Mouse (Mus musculus): ENCODE data around the gene Tfip11. TPM values are rescaled to one million over a fixed set of nuclear protein-coding genes. Genes with fewer than 3 reads are reported as not detected.

The Tfip11 gene
- polyA plus RNA-seq, 1 experiment from 2014 or later, result 16.6 TPM

DNA sequence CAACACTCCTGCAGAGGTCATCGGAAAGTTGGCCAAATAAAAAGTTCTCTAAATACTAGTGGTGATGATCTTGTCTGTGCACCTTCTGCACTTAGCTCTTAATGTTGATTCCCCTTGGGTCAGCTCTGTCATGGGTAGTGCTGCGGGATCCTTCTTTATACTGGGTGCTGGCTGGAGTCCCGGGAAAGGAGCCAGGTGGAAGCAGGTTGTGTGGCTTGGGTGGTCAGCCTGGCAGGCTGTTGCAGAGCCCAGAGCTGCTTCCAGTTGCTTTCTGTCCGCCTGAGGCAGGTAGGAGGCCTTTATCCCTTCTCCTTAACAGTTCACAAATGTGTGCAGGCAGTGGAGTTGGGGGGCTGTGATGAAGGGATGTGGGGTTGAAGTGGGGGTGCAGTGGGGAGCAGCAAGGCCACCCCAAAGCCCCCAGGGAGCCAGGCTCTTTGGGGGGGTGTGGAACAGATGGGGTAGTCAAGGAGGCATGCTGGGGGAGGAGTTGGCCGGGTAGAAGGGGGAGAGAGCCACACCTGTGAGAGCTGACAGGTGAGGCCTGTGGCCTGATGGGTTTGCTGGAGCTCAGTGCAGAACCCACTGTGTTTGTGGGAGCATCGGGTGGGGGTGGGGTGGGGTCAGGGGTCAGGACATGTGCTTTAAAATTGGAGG is 43.9 kb upstream of the Tfip11 start:
- H3K9ac ChIP-seq (replicated peaks; ENCODE audit: low read depth, low read length), result no peak overlapping the region
- ATAC-seq (ENCODE audit: insufficient number of reproducible peaks, insufficient read depth, low FRiP score, low read depth), result no peak

DNA sequence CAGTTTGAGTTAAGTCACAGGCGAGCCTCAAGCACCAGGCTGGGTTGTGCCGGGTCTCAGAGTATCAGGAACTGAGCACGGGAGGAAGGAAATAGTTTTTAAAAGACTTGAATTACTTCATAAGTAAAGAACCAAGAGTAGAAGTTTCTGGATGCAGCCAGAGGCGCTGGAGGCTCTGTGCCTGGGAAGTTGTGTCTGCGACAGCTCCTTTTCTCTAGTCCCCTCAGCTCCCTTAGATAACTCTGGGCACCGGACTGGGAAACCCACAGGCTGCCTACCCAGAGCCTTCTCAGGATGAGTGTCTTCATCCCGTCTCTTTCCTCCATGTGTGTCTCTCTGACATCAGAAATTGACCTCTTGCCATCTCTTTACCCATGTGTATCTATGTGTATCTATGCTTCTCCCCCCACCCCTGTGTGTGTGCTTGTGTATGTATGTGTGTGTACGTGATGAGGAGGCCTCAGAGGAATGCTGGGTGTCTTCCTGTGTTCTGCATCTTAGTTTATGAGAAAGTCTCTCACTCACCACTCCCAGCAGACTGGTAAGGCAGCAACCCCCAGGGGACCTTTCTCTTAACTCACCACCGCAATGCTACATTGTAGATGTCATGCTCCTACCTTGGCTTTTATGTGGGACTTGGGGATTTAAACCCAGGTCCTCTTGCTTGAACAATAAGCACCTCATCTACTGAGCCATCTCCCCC is 43.2 kb upstream of the Tfip11 start:
- no peaks in the 10 kb centered on the region for H3K9me3 ChIP-seq (ENCODE audit: control insufficient read depth, low read depth, low read length)
- no peak overlapping the region for H3K4me2 ChIP-seq (replicated peaks; ENCODE audit: low read depth, low read length)
- H3K27me3 ChIP-seq (ENCODE audit: control insufficient read depth, insufficient read depth, low read length), result no peaks in the 10 kb centered on the region
- H3K4me3 ChIP-seq (ENCODE audit: low read depth, low read length), result no peak overlapping the region
- 65% methylated on average over 9 of the region's 9 CpGs for WGBS
- H3K4me1 ChIP-seq (ENCODE audit: control insufficient read depth, insufficient read depth, low read length), result peaks cover 5% of the 10 kb centered on the region
- peak overlapping the region; percentile 27; the same call in 1 of the 2 replicates for H3K27ac ChIP-seq (ENCODE audit: low read length)
- no peak overlapping the region for H3K9ac ChIP-seq (replicated peaks; ENCODE audit: low read depth, low read length)
- no peak for ATAC-seq (ENCODE audit: insufficient number of reproducible peaks, insufficient read depth, low FRiP score, low read depth)
- no peaks in the 10 kb centered on the region for H3K36me3 ChIP-seq (ENCODE audit: control insufficient read depth, insufficient read depth, low read length)

More for the DNA sequence above, 43.9 kb upstream of the Tfip11 start:
- Histone ChIP-seq H3K4me3 (ENCODE audit: low read depth, low read length) (no peak overlapping the region), H3K27ac (ENCODE audit: low read length) (peak overlapping the region; percentile 27; the same call in 1 of the 2 replicates), H3K9me3 (ENCODE audit: control insufficient read depth, low read depth, low read length) (no peaks in the 10 kb centered on the region), H3K4me1 (ENCODE audit: control insufficient read depth, insufficient read depth, low read length) (peaks cover 11% of the 10 kb centered on the region), H3K36me3 (ENCODE audit: control insufficient read depth, insufficient read depth, low read length) (no peaks in the 10 kb centered on the region), H3K27me3 (ENCODE audit: control insufficient read depth, insufficient read depth, low read length) (no peaks in the 10 kb centered on the region), H3K4me2 (replicated peaks; ENCODE audit: low read depth, low read length) (no peak overlapping the region)
- WGBS, result 60% methylated on average over 6 of the region's 6 CpGs

DNA sequence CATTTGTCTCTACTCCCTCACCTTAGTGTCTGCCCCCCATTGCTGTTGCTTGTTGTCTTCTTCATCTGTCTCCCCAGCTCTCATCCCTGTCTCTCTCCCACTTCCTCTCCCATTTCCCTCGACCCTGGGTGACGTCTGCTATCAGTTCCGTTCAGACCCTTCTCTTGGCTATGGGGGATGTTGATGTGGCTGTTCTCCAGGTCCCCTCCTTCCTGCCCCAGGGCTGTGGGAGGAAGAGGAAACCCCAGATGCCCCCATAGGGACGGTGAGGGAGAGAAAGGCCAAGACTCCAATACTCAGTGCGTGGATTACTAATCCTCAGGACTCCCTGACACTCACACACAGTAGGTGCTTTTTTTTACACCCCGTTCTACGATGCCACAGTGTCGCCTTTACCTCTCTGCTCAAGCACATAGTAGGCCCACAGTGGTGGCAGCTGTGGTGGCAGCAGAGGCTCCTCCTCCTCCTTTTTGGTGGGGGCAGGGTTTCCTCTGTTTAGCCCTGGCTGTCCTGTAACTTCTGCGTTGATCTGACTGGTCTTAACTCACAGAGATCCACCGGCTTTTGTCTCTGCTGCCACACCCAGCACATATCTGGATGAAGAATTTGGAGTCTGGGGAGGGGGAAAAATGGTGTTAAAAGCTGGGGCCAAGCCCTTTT is 42.5 kb upstream of the Tfip11 start:
- Histone ChIP-seq H3K27ac (ENCODE audit: low read length) (no peak overlapping the region), H3K4me1 (ENCODE audit: control insufficient read depth, insufficient read depth, low read length) (peaks cover 4% of the 10 kb centered on the region), H3K36me3 (ENCODE audit: control insufficient read depth, insufficient read depth, low read length) (no peaks in the 10 kb centered on the region), H3K27me3 (ENCODE audit: control insufficient read depth, insufficient read depth, low read length) (no peaks in the 10 kb centered on the region), H3K4me2 (replicated peaks; ENCODE audit: low read depth, low read length) (no peak overlapping the region), H3K9ac (replicated peaks; ENCODE audit: low read depth, low read length) (no peak overlapping the region), H3K4me3 (ENCODE audit: low read depth, low read length) (no peak overlapping the region), H3K9me3 (ENCODE audit: control insufficient read depth, low read depth, low read length) (no peaks in the 10 kb centered on the region)
- ATAC-seq (ENCODE audit: insufficient number of reproducible peaks, insufficient read depth, low FRiP score, low read depth), result no peak
- WGBS, result 64% methylated on average over 10 of the region's 10 CpGs

DNA sequence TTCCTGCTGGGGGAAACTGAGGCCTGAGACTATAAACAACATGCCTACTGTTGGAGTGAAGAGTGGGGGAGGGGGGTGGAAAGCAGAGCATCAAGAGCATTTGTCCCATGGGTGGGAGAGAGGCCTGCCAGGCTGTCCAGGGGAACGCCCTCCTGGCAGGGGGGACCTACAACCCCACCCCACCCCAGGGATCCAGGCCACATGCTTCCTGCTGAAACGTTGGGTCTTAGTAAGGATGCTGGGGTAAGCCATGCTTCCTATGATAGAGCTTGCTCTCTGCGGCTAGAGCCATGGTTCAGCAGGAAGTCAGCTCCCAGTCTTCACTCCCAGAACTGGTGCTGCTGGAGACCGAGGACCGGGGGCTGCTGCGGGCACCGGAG is 42.0 kb upstream of the Tfip11 start:
- Histone ChIP-seq H3K9me3 (ENCODE audit: control insufficient read depth, low read depth, low read length) (no peaks in the 10 kb centered on the region), H3K27ac (ENCODE audit: low read length) (no peak overlapping the region), H3K9ac (replicated peaks; ENCODE audit: low read depth, low read length) (no peak overlapping the region), H3K27me3 (ENCODE audit: control insufficient read depth, insufficient read depth, low read length) (no peaks in the 10 kb centered on the region), H3K4me3 (ENCODE audit: low read depth, low read length) (no peak overlapping the region), H3K4me1 (ENCODE audit: control insufficient read depth, insufficient read depth, low read length) (peaks cover 4% of the 10 kb centered on the region), H3K4me2 (replicated peaks; ENCODE audit: low read depth, low read length) (no peak overlapping the region), H3K36me3 (ENCODE audit: control insufficient read depth, insufficient read depth, low read length) (no peaks in the 10 kb centered on the region)
- ATAC-seq (ENCODE audit: insufficient number of reproducible peaks, insufficient read depth, low FRiP score, low read depth), result no peak
- 65% methylated on average over 7 of the region's 7 CpGs for WGBS

DNA sequence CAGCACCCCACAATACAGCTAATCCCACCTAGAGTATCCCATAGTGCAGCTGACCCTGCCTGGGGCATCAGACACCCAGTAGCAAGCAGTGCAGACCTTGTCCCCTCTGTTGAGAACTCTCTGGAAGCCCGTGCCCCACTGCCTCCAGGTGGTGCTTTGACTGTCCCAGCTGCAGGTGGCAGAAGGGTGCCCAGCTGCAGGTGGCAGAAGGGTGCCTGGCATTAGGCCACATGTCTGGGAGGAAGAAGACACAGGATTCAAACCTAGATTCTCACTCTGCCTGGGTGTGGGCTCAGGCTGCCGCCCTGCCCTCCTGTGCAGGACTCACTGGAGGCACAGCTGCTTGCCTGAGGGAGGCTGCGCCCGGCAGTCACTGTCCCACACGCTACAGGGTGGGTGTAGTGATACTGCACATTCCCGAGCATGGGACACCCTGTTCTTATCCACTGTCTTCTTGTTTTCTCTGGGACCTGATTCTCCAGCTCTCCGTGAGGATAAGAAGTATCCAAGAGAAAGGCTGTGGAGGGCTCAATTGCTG is 40.5 kb upstream of the Tfip11 start:
- H3K9ac ChIP-seq (replicated peaks; ENCODE audit: low read depth, low read length), result no peak overlapping the region
- no peaks in the 10 kb centered on the region for H3K27me3 ChIP-seq (ENCODE audit: control insufficient read depth, insufficient read depth, low read length)
- H3K4me2 ChIP-seq (replicated peaks; ENCODE audit: low read depth, low read length), result no peak overlapping the region
- no peaks in the 10 kb centered on the region for H3K36me3 ChIP-seq (ENCODE audit: control insufficient read depth, insufficient read depth, low read length)
- ATAC-seq (ENCODE audit: insufficient number of reproducible peaks, insufficient read depth, low FRiP score, low read depth), result no peak
- no peak overlapping the region for H3K27ac ChIP-seq (ENCODE audit: low read length)
- no peak overlapping the region for H3K4me3 ChIP-seq (ENCODE audit: low read depth, low read length)
- peaks cover 4% of the 10 kb centered on the region for H3K4me1 ChIP-seq (ENCODE audit: control insufficient read depth, insufficient read depth, low read length)
- WGBS, result 94% methylated on average over 7 of the region's 7 CpGs
- no peaks in the 10 kb centered on the region for H3K9me3 ChIP-seq (ENCODE audit: control insufficient read depth, low read depth, low read length)

DNA sequence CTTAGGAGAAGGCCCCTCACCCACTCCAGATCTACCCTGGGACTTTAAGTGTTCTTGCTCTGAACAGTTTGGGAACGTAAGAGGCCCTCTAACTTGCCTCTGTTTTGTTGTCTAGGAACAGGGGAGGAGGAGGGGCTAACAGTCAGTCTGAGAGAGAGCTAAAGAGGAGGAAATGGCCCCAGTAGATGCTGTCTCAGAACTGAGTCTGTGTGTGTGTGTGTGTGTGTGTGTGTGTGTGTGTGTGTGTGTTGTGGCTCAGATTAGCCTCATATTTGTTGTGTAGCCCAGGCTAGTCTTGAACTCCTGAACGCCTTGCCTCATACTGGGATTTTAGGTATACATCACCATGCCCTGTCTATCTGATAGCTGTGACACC is 39.6 kb upstream of the Tfip11 start:
- WGBS, result 69% methylated on average over 2 of the region's 2 CpGs
- Histone ChIP-seq H3K4me2 (replicated peaks; ENCODE audit: low read depth, low read length) (no peak overlapping the region), H3K4me3 (ENCODE audit: low read depth, low read length) (no peak overlapping the region), H3K27me3 (ENCODE audit: control insufficient read depth, insufficient read depth, low read length) (no peaks in the 10 kb centered on the region), H3K9me3 (ENCODE audit: control insufficient read depth, low read depth, low read length) (no peaks in the 10 kb centered on the region), H3K9ac (replicated peaks; ENCODE audit: low read depth, low read length) (no peak overlapping the region), H3K27ac (ENCODE audit: low read length) (no peak overlapping the region), H3K4me1 (ENCODE audit: control insufficient read depth, insufficient read depth, low read length) (peaks cover 7% of the 10 kb centered on the region), H3K36me3 (ENCODE audit: control insufficient read depth, insufficient read depth, low read length) (no peaks in the 10 kb centered on the region)
- no peak for ATAC-seq (ENCODE audit: insufficient number of reproducible peaks, insufficient read depth, low FRiP score, low read depth)

DNA sequence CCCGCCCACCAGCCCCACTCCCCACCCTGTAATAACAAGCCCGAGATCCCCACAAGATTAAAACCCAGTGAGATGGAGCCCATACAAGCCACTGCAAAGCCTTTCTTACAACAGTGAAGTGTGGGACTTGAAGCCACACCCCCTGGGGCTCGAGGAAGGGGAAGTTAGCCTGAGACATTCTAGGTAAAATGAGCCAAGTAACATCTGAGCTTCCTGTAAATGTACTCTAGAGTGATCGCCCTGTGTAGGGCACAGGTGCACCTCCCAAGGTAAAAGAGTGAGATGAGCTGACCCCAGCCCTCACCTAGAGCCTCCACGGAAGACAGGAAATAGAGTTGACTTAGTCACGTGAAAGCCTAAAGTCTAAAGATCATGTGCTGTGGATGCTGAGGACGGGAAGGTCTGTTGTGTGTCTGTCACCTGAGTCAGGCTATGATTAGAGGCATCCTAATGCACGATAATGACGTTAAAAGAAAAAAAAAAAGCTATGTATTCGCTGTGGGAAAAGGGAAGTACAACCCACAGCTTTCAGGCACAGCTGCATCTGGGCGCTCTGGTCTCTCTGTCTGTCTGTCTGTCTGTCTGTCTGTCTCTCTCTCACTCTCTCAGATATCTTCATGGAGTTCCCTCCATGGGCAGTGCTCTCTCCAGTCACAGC is 39.0 kb upstream of the Tfip11 start:
- no peak for ATAC-seq (ENCODE audit: insufficient number of reproducible peaks, insufficient read depth, low FRiP score, low read depth)
- H3K27ac ChIP-seq (ENCODE audit: low read length), result no peak overlapping the region

DNA sequence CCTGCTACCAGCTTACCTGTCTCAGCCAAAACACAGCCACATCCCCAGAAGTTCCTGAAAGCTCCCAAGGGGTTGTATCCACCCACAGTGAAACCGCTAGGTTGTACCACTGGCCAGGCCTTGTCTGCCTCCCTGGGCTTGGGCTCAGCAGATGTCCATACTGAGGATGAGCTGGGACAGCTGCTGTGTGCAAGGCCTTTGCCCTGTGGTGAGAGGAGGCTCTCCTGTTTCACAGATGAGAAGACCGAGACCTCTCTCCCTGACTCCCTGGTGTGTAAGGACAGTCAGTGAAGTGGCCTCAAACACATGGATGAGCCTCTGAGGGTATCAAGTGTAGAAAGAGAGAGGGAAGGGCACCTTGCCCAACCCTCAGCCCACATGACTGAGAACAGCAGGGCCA is 38.5 kb upstream of the Tfip11 start:
- H3K27me3 ChIP-seq (ENCODE audit: control insufficient read depth, insufficient read depth, low read length), result no peaks in the 10 kb centered on the region
- no peaks in the 10 kb centered on the region for H3K9me3 ChIP-seq (ENCODE audit: control insufficient read depth, low read depth, low read length)
- no peak overlapping the region for H3K4me2 ChIP-seq (replicated peaks; ENCODE audit: low read depth, low read length)
- no peak overlapping the region for H3K27ac ChIP-seq (ENCODE audit: low read length)
- no peak overlapping the region for H3K4me3 ChIP-seq (ENCODE audit: low read depth, low read length)
- no peak overlapping the region for H3K9ac ChIP-seq (replicated peaks; ENCODE audit: low read depth, low read length)
- H3K4me1 ChIP-seq (ENCODE audit: control insufficient read depth, insufficient read depth, low read length), result peaks cover 7% of the 10 kb centered on the region
- ATAC-seq (ENCODE audit: insufficient number of reproducible peaks, insufficient read depth, low FRiP score, low read depth), result no peak
- 84% methylated on average over 2 of the region's 2 CpGs for WGBS
- no peaks in the 10 kb centered on the region for H3K36me3 ChIP-seq (ENCODE audit: control insufficient read depth, insufficient read depth, low read length)

More for the DNA sequence above, 39.0 kb upstream of the Tfip11 start:
- WGBS, result 72% methylated on average over 11 of the region's 11 CpGs
- peaks cover 7% of the 10 kb centered on the region for H3K4me1 ChIP-seq (ENCODE audit: control insufficient read depth, insufficient read depth, low read length)
- H3K9me3 ChIP-seq (ENCODE audit: control insufficient read depth, low read depth, low read length), result no peaks in the 10 kb centered on the region
- no peaks in the 10 kb centered on the region for H3K27me3 ChIP-seq (ENCODE audit: control insufficient read depth, insufficient read depth, low read length)
- no peaks in the 10 kb centered on the region for H3K36me3 ChIP-seq (ENCODE audit: control insufficient read depth, insufficient read depth, low read length)
- H3K4me2 ChIP-seq (replicated peaks; ENCODE audit: low read depth, low read length), result no peak overlapping the region
- H3K4me3 ChIP-seq (ENCODE audit: low read depth, low read length), result no peak overlapping the region
- no peak overlapping the region for H3K9ac ChIP-seq (replicated peaks; ENCODE audit: low read depth, low read length)

Measured in stomach, embryonic 14.5 days (tissue).